In genomic region chr12:116660076-116660475, GRCm38 (mm10) we compare ENCODE assay signal across 11 mouse cellular contexts.
DNase-seq lines count a peak whose midpoint lies in the region; ATAC-seq lines count a peak whose summit lies in the region.
"Had no signal": no experiment of that assay in that cellular context is flagged by ENCODE, and none has a peak within 500 bp of the region (broad histone marks: within the 10 kb centered on the region; RNA-seq: fewer than 3 reads in every experiment).

No protein-coding gene starts in this region.

- peak overlapping the region; percentile 38 for H3K27ac ChIP-seq in midbrain, embryonic 14.5 days (replicated peaks; ENCODE audit: low read depth, low read length)
- no peak overlapping the region for H3K27ac ChIP-seq in heart, embryonic 11.5 days (ENCODE audit: low read depth, low read length)
- H3K27ac ChIP-seq: embryonic facial prominence, embryonic 15.5 days; lung, embryonic 15.5 days had no signal

- H3K4me3 ChIP-seq in midbrain, embryonic 14.5 days (replicated peaks; ENCODE audit: low read depth, low read length) = no peak overlapping the region
- no peak overlapping the region for H3K4me3 ChIP-seq in heart, embryonic 11.5 days (ENCODE audit: low read depth, low read length)
- H3K4me3 ChIP-seq: embryonic facial prominence, embryonic 15.5 days; lung, embryonic 15.5 days had no signal

- H3K9me3 ChIP-seq in midbrain, embryonic 14.5 days (ENCODE audit: control insufficient read depth, low read length) = no peaks in the 10 kb centered on the region
- H3K9me3 ChIP-seq in heart, embryonic 11.5 days (replicated peaks; ENCODE audit: control insufficient read depth, low read length) = no peaks in the 10 kb centered on the region
- H3K9me3 ChIP-seq: embryonic facial prominence, embryonic 15.5 days; lung, embryonic 15.5 days had no signal

- H3K9ac ChIP-seq in midbrain, embryonic 14.5 days (replicated peaks; ENCODE audit: low read length) = no peak overlapping the region
- H3K9ac ChIP-seq in heart, embryonic 11.5 days (ENCODE audit: low read depth, low read length) = no peak overlapping the region
- H3K9ac ChIP-seq: embryonic facial prominence, embryonic 15.5 days; lung, embryonic 15.5 days had no signal

- no peak overlapping the region for H3K4me2 ChIP-seq in midbrain, embryonic 14.5 days (ENCODE audit: low read length)
- no peak overlapping the region for H3K4me2 ChIP-seq in heart, embryonic 11.5 days
- H3K4me2 ChIP-seq: embryonic facial prominence, embryonic 15.5 days; lung, embryonic 15.5 days had no signal

- H3K36me3 ChIP-seq in midbrain, embryonic 14.5 days (ENCODE audit: control insufficient read depth, insufficient read depth, low read length) = no peaks in the 10 kb centered on the region
- H3K36me3 ChIP-seq in heart, embryonic 11.5 days (ENCODE audit: control insufficient read depth, insufficient read depth, low read length) = no peaks in the 10 kb centered on the region
- H3K36me3 ChIP-seq: embryonic facial prominence, embryonic 15.5 days; lung, embryonic 15.5 days had no signal

- WGBS in midbrain, embryonic 14.5 days = 7% methylated on average over 7 of the region's 7 CpGs
- WGBS in heart, embryonic 11.5 days (ENCODE audit: insufficient replicate concordance) = 21% methylated on average over 7 of the region's 7 CpGs

- peak; percentile 17 for DNase-seq in embryo, embryonic 11 days
- no peak for DNase-seq in embryo, embryonic 10 days (ENCODE audit: low spot score)
- peak; percentile 58 for DNase-seq in right cerebral cortex, adult 18-20 months
- no peak for DNase-seq in right cerebral cortex, postnatal 4 days
- peak; percentile 48 for DNase-seq in midbrain, embryonic 14.5 days
- DNase-seq in thymus, postnatal 4 days = peak; percentile 81
- DNase-seq in gastrocnemius, postnatal 10 days = no peak
- DNase-seq: kidney, postnatal 14 days had no signal

- H3K27me3 ChIP-seq in midbrain, embryonic 14.5 days (ENCODE audit: control insufficient read depth, insufficient read depth, low read length) = no peaks in the 10 kb centered on the region
- H3K27me3 ChIP-seq in heart, embryonic 11.5 days (ENCODE audit: control insufficient read depth, insufficient read depth, low read length) = no peaks in the 10 kb centered on the region
- H3K27me3 ChIP-seq: embryonic facial prominence, embryonic 15.5 days; lung, embryonic 15.5 days had no signal

- H3K4me1 ChIP-seq in midbrain, embryonic 14.5 days (ENCODE audit: control insufficient read depth, insufficient read depth, low read length) = peaks cover 5% of the 10 kb centered on the region; the same call in 1 of the 2 replicates
- no peaks in the 10 kb centered on the region for H3K4me1 ChIP-seq in heart, embryonic 11.5 days (ENCODE audit: control insufficient read depth, insufficient read depth, low read length)
- H3K4me1 ChIP-seq: embryonic facial prominence, embryonic 15.5 days; lung, embryonic 15.5 days had no signal

- ATAC-seq in midbrain, embryonic 14.5 days (ENCODE audit: low FRiP score, low TSS enrichment) = no peak
- no peak for ATAC-seq in heart, embryonic 11.5 days (replicated peaks; ENCODE audit: insufficient number of reproducible peaks, low FRiP score, low TSS enrichment)

Comparison
In these comparisons a context has a peak if more than half of its experiments do, and no peak if none do; other contexts are left out.
1. DNase-seq: peak in embryo, embryonic 11 days (single experiment), right cerebral cortex, adult 18-20 months (single experiment), midbrain, embryonic 14.5 days (single experiment) and thymus, postnatal 4 days (single experiment); none in embryo, embryonic 10 days (single experiment), right cerebral cortex, postnatal 4 days (single experiment) and gastrocnemius, postnatal 10 days (single experiment).